Mouse (Mus musculus) E14TG2a.4 (cell line): ENCODE measurements around the gene Kctd13.

Experiments used
- CTCF ChIP-seq: conservative IDR thresholded peaks from 2 replicates; pipeline ENCODE4 v1.5.1; 2014; ENCODE audit warnings: low read length
- NANOG ChIP-seq: IDR thresholded peaks from 2 replicates; pipeline ENCODE4 v1.6.1; 2014; ENCODE audit warnings: borderline replicate concordance, low read length, mixed read lengths
- POU5F1 ChIP-seq: IDR thresholded peaks from 2 replicates; pipeline ENCODE4 v1.6.1; 2014; ENCODE audit warnings: low read length, borderline replicate concordance

DNA sequence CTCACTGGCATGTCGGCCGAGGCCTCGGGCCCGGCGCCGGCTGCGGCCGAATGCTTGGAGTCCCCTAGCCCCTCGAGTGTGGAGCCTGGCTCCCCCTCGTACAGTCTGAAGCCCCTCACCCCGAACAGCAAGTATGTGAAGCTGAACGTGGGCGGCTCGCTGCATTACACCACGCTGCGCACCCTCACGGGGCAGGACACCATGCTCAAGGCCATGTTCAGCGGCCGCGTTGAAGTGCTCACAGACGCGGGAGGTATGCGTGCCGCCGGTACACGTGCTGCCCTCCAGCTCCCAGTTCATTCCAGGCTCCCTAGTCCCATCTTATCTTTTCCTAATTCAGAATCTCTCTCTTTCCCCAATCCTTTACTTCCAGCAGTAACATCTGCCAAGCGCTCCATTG is 367 bp downstream of the Kctd13 start:
- TF ChIP-seq CTCF = no peak
- TF ChIP-seq NANOG = no peak
- TF ChIP-seq POU5F1 = no peak
